Mouse (Mus musculus) large intestine, adult 2 months (tissue): Measurements from ENCODE around the gene Ppig. TPM values are rescaled to one million over a fixed set of nuclear protein-coding genes. Genes with fewer than 3 reads are reported as not detected.
"Not testable (repeated sequence)": the region's sequence is repeated elsewhere in the genome, so short reads cannot be mapped to it uniquely, and the experiment has no call there.

Experiments used
- DNase-seq: peaks from one replicate; pipeline ENCODE4 v3.0.0-alpha.2; 2012; ENCODE audit warnings: low read depth, low spot score
- WGBS: fragments of 180-500 bp; shearing (Covaris S2); methylation state at CpG from one replicate; pipeline ENCODE4 v1.1.7; 2018; 5-methylcytosine and 5-hydroxymethylcytosine counted together
- polyA plus RNA-seq: library from polyadenylated mRNA; depleted of rRNA; stranded (reverse); fragments of >200 nt; gene quantifications from 2 replicates; pipeline ENCODE4 v1.2.3, GENCODE M21; 2012; rRNA removed

Gene Ppig
- polyA plus RNA-seq, result 2.4 and 2.9 TPM in 2 replicates

GRCm38 (mm10) chr2:69722273-69722649 lies at the start of gene Ppig:
Gene Ppig, plus strand, starts transcription at chr2:69722545.
- WGBS, result 5% methylated on average over 12 of the region's 12 CpGs
- no peak for DNase-seq

GRCm38 (mm10) chr2:69673723-69674122 lies 48.6 kb upstream of the Ppig start:
- no peak for DNase-seq
- 66% methylated on average over 5 of the region's 5 CpGs for WGBS

- 89% methylated on average over 9 of the region's 9 CpGs for WGBS
- no peak for DNase-seq
These were observed 47.1 kb upstream of the Ppig start for GRCm38 (mm10) chr2:69675266-69675665.

DNA sequence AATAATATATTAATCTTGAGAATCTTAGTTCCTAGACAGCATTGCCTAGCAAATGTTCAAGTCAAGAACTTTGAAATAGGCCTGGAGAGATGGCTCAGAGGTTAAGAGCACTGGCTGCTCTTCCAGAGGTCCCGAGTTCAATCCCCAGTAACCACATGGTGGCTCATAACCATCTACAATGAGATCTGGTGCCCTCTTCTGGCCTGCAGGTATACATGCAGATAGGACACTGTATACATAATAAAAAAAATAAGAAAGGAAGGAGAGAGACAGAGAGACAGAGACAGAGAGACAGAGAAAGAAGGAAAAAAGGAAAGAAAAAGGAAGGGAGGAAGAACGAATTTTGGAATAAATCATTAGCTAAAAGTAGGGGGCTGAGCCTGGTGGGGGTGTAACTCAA lies 45.6 kb upstream of the Ppig start:
- no peak for DNase-seq
- WGBS, result 44% methylated on average over 2 of the region's 2 CpGs

DNA sequence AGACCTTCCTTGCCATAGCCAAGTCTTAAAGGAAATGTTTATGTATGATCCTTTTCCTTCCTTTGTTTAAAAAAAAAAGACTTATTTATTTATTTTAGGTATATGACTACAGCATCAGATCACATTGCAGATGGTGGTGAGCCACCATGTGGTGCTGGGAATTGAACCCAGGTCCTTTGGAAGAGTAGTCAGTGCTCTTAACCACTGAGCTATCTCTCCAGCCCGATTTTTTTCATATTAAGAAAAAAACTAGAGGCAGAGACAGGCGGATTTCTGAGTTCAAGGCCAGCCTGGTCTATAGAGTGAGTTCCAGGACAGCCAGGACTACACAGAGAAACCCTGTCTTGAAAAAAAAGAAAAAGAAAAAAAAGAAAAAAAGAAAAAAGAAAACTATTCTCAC lies 45.1 kb upstream of the Ppig start:
- WGBS, result 90% methylated on average over 2 of the region's 2 CpGs
- DNase-seq, result not testable (repeated sequence)

DNA sequence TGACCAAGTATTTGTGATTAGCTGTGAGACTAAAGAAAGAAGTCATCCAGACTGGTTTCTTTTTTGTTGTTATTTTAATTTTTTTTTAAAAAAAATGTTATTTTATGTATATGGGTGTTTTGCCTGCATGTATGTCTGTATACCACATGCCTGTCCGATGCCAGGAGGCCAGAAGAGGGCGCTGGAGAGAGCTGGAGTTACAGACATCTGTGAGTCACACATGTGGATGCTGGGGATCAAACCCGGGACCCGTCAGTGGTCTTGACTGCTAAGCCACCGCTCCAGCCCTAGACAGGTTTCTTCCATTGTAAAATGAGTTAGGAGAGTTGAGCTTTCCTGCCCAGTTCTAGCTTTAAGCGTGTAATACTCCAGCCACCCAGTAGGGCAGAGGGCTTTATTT lies 42.4 kb upstream of the Ppig start:
- no peak for DNase-seq
- 63% methylated on average over 6 of the region's 6 CpGs for WGBS

DNA sequence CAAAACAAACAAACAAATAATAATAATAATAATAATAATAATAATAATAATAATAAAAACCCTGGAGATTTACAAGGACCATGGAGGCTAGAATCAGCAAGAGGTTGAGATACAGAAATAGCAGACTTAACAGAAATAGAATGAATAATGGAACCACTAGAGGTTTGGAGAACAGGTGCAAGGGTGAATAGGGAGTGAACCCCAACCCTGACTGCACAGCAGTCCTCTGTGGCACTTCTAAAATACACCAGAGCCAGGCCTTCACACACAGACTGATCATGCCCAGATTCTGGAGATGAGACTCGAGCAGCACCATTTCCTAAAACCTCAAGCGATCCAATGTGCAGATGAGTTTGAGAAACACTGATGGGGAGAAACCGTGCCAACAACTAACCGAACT lies 40.4 kb upstream of the Ppig start:
- no peak for DNase-seq
- 94% methylated on average over 4 of the region's 4 CpGs for WGBS

- 86% methylated on average over 13 of the region's 13 CpGs for WGBS
- no peak for DNase-seq
These were observed 39.1 kb upstream of the Ppig start for GRCm38 (mm10) chr2:69683036-69683805.

GRCm38 (mm10) chr2:69684488-69684887 lies 37.9 kb upstream of the Ppig start:
- DNase-seq, result no peak
- WGBS, result 91% methylated on average over 3 of the region's 3 CpGs

DNA sequence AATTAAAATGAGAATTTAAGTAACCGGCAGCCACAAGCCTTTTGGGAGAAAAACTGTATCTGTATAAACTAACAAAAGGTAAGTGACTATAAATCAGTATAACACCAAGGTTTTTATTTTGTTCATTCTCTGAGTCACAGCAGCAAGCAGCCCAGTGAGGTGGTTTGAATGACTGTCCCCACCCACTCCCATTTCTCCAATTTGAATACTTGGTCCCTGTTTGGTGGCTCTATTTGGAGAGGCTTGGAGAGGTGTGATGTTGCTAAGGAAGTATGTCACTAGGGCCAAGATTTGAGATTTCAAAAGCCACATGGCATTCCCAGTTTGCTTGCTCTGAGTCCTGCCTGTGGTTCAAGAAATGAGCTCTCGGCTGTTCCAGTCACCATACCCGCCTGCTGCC lies 32.1 kb upstream of the Ppig start:
- WGBS, result 95% methylated on average over 3 of the region's 3 CpGs
- DNase-seq, result no peak

DNA sequence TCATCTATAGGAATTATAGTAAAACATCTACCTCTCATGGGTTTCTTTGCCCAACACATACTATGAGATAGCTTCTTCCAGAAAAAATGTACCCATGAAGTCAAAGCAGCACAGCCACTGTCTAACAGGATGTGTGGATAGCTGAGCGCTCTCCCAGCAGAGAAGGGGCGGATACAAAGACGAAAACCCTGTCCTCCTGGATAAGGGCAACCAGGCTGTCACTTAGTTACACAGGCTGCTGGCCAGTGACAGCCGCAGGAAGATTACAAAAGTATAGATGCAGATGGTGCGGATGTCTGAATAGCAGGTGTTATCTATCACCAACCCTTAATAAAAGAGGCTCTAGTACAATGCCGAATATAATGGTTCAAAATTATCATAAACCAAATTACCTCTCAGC lies 31.5 kb upstream of the Ppig start:
- no peak for DNase-seq
- WGBS, result 90% methylated on average over 6 of the region's 6 CpGs

GRCm38 (mm10) chr2:69693501-69693900 lies 28.8 kb upstream of the Ppig start:
- DNase-seq, result no peak
- whole genome bisulfite sequencing, result 92% methylated on average over 11 of the region's 11 CpGs

DNA sequence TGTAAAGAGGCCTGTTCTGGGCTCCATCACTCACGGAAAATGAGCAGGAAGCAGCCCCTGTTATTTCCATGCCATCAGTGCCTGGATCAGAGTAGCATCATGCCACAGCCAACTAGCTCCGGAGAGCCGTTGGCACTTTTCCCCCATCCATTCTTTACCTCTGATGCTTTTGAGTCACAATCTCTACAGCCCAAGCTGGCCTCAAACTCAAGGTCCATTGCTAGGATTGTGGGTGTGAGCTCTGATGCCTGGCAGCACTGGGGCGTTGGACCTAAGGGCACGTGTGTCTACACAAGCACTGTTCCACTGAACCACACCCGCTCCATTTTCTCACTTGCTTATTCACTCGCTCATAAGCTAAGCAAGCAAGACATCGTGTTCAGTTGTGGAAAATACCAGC lies 21.9 kb upstream of the Ppig start:
- no peak for DNase-seq
- WGBS, result 84% methylated on average over 8 of the region's 8 CpGs

DNA sequence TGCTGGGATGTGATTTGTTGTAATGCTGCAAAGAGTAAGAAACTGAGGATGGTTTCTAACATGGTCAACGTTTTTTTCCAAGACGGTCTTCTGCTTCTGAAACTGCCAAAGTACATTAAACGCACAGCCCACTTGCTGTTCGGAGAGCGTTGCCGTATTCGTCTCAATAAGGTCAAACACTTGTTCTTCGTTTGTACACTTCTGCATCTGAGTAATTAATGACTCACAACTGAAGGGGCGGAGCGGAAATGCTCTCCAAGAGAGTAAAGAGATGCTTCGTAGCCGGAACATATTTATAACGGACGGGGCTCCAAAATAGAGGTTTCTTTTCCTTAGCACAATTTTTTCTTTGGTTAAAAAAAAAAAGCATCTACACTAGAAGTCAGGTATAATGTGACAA lies 10.2 kb upstream of the Ppig start:
- WGBS, result 81% methylated on average over 14 of the region's 14 CpGs
- DNase-seq, result no peak

DNA sequence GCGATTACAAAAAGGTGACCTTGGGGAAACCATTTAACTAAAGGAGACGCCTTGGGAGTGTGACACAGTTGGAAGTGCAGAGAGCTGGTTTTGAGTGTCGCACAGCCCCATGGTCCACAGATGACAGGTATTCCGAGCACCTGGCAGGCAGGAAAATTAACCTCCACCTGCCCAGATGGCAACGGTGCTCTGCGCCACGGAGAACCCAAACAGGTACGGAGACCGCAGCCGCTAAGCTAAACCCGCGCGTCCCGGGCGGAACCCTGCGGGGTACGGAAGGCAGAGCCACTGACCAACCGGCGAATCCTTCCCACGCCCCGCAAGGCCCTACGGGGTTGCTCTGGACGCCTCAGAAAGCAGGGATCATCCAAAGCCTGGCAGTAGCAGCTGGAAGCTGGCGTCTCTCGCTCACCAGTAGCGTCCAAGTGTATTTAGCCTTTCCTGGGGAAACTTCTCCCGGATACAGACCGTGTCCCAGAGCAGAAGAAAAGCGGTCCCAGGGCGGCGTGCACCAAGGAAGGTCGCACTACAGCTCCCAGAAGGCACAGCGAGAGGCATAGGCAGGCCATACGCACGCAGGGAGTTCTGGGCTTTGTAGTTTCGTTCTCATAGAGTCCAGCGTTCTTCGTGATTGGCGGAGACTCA lies 9.2 kb upstream of the Ppig start, which contains the start of gene Fastkd1:
Fastkd1 (minus strand) TSS at position 536 of the 645 bp plus-strand sequence.
- WGBS, result under 1% methylated on average over 39 of the region's 39 CpGs
- peak; percentile 91 for DNase-seq

DNA sequence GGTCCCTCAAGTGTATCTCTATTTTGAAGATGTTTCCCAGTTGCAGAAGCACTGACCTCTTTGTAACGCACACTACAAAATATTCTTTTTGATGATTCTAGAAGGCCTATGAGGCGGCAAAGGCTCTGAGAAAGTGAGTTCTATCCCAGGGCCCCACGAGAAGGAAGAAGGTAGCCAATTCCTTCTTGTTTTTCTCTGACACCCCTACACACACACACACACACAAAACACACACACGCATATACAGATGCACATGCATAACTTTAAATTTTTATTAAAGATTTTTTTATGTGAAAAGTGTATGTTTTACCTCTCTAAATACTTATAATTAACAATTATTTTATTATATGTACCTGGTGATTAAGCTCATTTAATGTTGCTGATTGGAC lies 8.7 kb upstream of the Ppig start:
- DNase-seq, result no peak
- WGBS, result 23% methylated on average over 4 of the region's 4 CpGs

- DNase-seq, result no peak
- 73% methylated on average over 5 of the region's 5 CpGs for WGBS
These were observed 8.2 kb upstream of the Ppig start for GRCm38 (mm10) chr2:69714126-69714525.

- DNase-seq, result no peak
- WGBS, result 68% methylated on average over 3 of the region's 3 CpGs
These were observed 5.9 kb upstream of the Ppig start for GRCm38 (mm10) chr2:69716483-69716882.

DNA sequence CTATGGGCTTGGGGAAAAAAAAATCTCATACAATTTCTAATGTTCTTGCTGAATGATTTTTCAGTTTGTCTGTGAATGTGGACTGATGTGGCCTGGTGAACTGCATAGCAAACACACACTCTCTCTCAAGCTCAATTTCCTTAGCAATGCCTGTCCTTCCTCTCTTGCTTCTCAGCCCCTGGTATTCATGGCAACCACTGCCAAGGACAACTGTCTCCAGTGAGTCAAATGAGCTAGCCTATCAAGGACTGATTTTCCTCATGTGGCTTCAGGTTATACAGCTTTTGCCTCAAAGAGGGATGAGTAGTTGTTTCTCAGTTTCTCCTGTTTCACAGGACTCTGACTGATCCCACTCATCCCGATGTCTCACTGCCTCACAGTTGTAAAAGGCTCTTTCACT lies 3.2 kb upstream of the Ppig start:
- DNase-seq, result no peak
- WGBS, result 69% methylated on average over 1 of the region's 1 CpGs

DNA sequence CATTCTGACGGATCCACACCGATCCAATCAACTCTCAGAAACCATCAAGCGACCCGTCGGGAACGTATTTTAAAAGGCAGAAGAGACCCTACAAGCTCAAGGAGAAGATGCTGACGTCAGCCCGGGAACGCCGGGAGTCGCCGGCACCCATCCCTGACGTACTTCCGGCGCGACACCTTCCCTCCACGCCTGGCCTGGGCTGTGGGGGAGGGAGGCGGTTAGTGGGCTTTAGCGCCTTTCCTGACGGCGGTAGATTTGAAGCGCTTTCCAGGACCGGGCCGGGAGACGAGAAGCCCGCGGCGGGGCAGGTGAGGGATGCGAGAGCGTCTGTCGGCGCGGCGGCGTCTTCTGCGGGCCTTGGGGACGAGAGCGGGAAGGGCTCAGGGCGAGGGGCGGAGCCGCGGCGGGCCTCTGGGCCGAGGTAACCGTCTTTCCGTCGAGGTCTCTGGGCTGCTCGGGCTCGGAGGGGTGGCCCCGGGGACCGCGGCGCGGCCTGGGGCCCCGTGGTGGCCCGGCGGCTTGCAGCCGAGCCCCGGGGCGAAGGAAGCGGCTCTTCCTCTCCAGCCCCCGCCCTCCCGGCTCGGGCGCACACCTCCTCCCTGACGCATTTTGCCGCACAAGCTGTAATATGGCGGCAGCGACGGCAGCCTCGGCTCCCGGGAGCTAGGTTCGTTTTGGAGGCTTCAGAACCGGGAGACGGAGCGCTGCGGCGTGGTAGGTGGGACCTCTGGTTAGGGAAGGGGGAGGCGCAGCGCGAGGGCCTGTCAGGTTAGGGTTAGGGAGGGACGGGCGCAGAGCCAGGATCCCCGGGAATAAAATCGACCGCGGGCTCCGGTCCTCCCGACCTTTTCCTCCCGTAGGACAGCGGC lies 539 bp downstream of the Ppig start:
- DNase-seq, result peak; percentile 80
- WGBS, result under 1% methylated on average over 91 of the region's 91 CpGs

- WGBS, result 1% methylated on average over 13 of the region's 13 CpGs
- DNase-seq, result peak; percentile 8
These were observed 1.1 kb downstream of the Ppig start for GRCm38 (mm10) chr2:69723519-69723825.
